Mouse (Mus musculus): ENCODE results near the gene Snx10. TPM values are rescaled to one million over a fixed set of nuclear protein-coding genes. Genes with fewer than 3 reads are reported as not detected.

Gene Snx10
- polyA plus RNA-seq, 1 experiment, result 1.1 TPM

GRCm38 (mm10) chr6:51591264-51591663 is 67.6 kb downstream of the Snx10 start:
- TF ChIP-seq FOSL1 (IDR thresholded peaks at IDR 0.05; ENCODE audit: insufficient read depth, low read length, poor library complexity, severe bottlenecking) (no peak), CTCF (IDR thresholded peaks at IDR 0.05; ENCODE audit: control insufficient read depth, insufficient read depth, insufficient read length) (no peak), MYOD1 (IDR thresholded peaks at IDR 0.05; ENCODE audit: control insufficient read depth, insufficient read length, low read depth) (no peak), USF1 (IDR thresholded peaks at IDR 0.05; ENCODE audit: low read depth) (no peak), MAX (IDR thresholded peaks at IDR 0.05) (no peak), MYOG (IDR thresholded peaks at IDR 0.05; ENCODE audit: control insufficient read depth, extremely low read depth, insufficient read length) (no peak), CEBPB (IDR thresholded peaks at IDR 0.05; ENCODE audit: low read depth) (no peak)
- H3ac ChIP-seq (ENCODE audit: control insufficient read depth, insufficient read length, low read depth), result no peak overlapping the region
- no peaks in the 10 kb centered on the region for H3K79me3 ChIP-seq (ENCODE audit: low read depth)
- H3K79me2 ChIP-seq (ENCODE audit: control insufficient read depth, insufficient read depth), result no peaks in the 10 kb centered on the region
- no peaks in the 10 kb centered on the region for H3K27me3 ChIP-seq (ENCODE audit: control insufficient read depth, insufficient read depth, insufficient read length)
- no peak overlapping the region for H3K4me3 ChIP-seq (ENCODE audit: insufficient read depth, poor library complexity, severe bottlenecking)
- H3K36me3 ChIP-seq (ENCODE audit: control insufficient read depth, insufficient read depth), result no peaks in the 10 kb centered on the region

- Histone ChIP-seq H3K79me2 (ENCODE audit: control insufficient read depth, insufficient read depth) (no peaks in the 10 kb centered on the region), H3K27me3 (ENCODE audit: control insufficient read depth, insufficient read depth, insufficient read length) (no peaks in the 10 kb centered on the region), H3K36me3 (ENCODE audit: control insufficient read depth, insufficient read depth) (no peaks in the 10 kb centered on the region), H3ac (ENCODE audit: control insufficient read depth, insufficient read length, low read depth) (no peak overlapping the region), H3K79me3 (ENCODE audit: low read depth) (no peaks in the 10 kb centered on the region), H3K4me3 (ENCODE audit: insufficient read depth, poor library complexity, severe bottlenecking) (no peak overlapping the region)
- TF ChIP-seq MYOD1 (IDR thresholded peaks at IDR 0.05; ENCODE audit: control insufficient read depth, insufficient read length, low read depth) (no peak), MAX (IDR thresholded peaks at IDR 0.05) (no peak), MYOG (IDR thresholded peaks at IDR 0.05; ENCODE audit: control insufficient read depth, extremely low read depth, insufficient read length) (no peak), CTCF (IDR thresholded peaks at IDR 0.05; ENCODE audit: control insufficient read depth, insufficient read depth, insufficient read length) (no peak), USF1 (IDR thresholded peaks at IDR 0.05; ENCODE audit: low read depth) (no peak), FOSL1 (IDR thresholded peaks at IDR 0.05; ENCODE audit: insufficient read depth, low read length, poor library complexity, severe bottlenecking) (no peak), CEBPB (IDR thresholded peaks at IDR 0.05; ENCODE audit: low read depth) (no peak)
These were observed 68.1 kb downstream of the Snx10 start for GRCm38 (mm10) chr6:51591844-51592243.

GRCm38 (mm10) chr6:51592356-51593115 is 68.8 kb downstream of the Snx10 start:
- H3K4me3 ChIP-seq (ENCODE audit: insufficient read depth, poor library complexity, severe bottlenecking), result no peak overlapping the region
- H3ac ChIP-seq (ENCODE audit: control insufficient read depth, insufficient read length, low read depth), result no peak overlapping the region
- no peaks in the 10 kb centered on the region for H3K79me2 ChIP-seq (ENCODE audit: control insufficient read depth, insufficient read depth)
- no peaks in the 10 kb centered on the region for H3K27me3 ChIP-seq (ENCODE audit: control insufficient read depth, insufficient read depth, insufficient read length)
- TF ChIP-seq CTCF (IDR thresholded peaks at IDR 0.05; ENCODE audit: control insufficient read depth, insufficient read depth, insufficient read length), result peak; percentile 98
- no peak for TF ChIP-seq MYOG (IDR thresholded peaks at IDR 0.05; ENCODE audit: control insufficient read depth, extremely low read depth, insufficient read length)
- TF ChIP-seq FOSL1 (IDR thresholded peaks at IDR 0.05; ENCODE audit: insufficient read depth, low read length, poor library complexity, severe bottlenecking), result no peak
- H3K36me3 ChIP-seq (ENCODE audit: control insufficient read depth, insufficient read depth), result no peaks in the 10 kb centered on the region
- H3K79me3 ChIP-seq (ENCODE audit: low read depth), result no peaks in the 10 kb centered on the region

GRCm38 (mm10) chr6:51593446-51594035 is 69.8 kb downstream of the Snx10 start:
- no peaks in the 10 kb centered on the region for H3K79me2 ChIP-seq (ENCODE audit: control insufficient read depth, insufficient read depth)
- no peaks in the 10 kb centered on the region for H3K79me3 ChIP-seq (ENCODE audit: low read depth)
- H3ac ChIP-seq (ENCODE audit: control insufficient read depth, insufficient read length, low read depth), result no peak overlapping the region
- TF ChIP-seq MYOD1 (IDR thresholded peaks at IDR 0.05; ENCODE audit: control insufficient read depth, insufficient read length, low read depth) (no peak), FOSL1 (IDR thresholded peaks at IDR 0.05; ENCODE audit: insufficient read depth, low read length, poor library complexity, severe bottlenecking) (no peak), USF1 (IDR thresholded peaks at IDR 0.05; ENCODE audit: low read depth) (no peak), MAX (IDR thresholded peaks at IDR 0.05) (no peak), MYOG (IDR thresholded peaks at IDR 0.05; ENCODE audit: control insufficient read depth, extremely low read depth, insufficient read length) (no peak), CEBPB (IDR thresholded peaks at IDR 0.05; ENCODE audit: low read depth) (no peak), CTCF (IDR thresholded peaks at IDR 0.05; ENCODE audit: control insufficient read depth, insufficient read depth, insufficient read length) (no peak)
- no peak overlapping the region for H3K4me3 ChIP-seq (ENCODE audit: insufficient read depth, poor library complexity, severe bottlenecking)
- no peaks in the 10 kb centered on the region for H3K27me3 ChIP-seq (ENCODE audit: control insufficient read depth, insufficient read depth, insufficient read length)
- H3K36me3 ChIP-seq (ENCODE audit: control insufficient read depth, insufficient read depth), result no peaks in the 10 kb centered on the region

GRCm38 (mm10) chr6:51594516-51594915 is 70.8 kb downstream of the Snx10 start:
- TF ChIP-seq MAX (IDR thresholded peaks at IDR 0.05), result no peak
- no peak for TF ChIP-seq CTCF (IDR thresholded peaks at IDR 0.05; ENCODE audit: control insufficient read depth, insufficient read depth, insufficient read length)
- no peak for TF ChIP-seq CEBPB (IDR thresholded peaks at IDR 0.05; ENCODE audit: low read depth)
- TF ChIP-seq FOSL1 (IDR thresholded peaks at IDR 0.05; ENCODE audit: insufficient read depth, low read length, poor library complexity, severe bottlenecking), result no peak
- TF ChIP-seq MYOG (IDR thresholded peaks at IDR 0.05; ENCODE audit: control insufficient read depth, extremely low read depth, insufficient read length), result no peak
- no peak for TF ChIP-seq USF1 (IDR thresholded peaks at IDR 0.05; ENCODE audit: low read depth)
- no peak for TF ChIP-seq MYOD1 (IDR thresholded peaks at IDR 0.05; ENCODE audit: control insufficient read depth, insufficient read length, low read depth)
- no peaks in the 10 kb centered on the region for H3K27me3 ChIP-seq (ENCODE audit: control insufficient read depth, insufficient read depth, insufficient read length)
- no peaks in the 10 kb centered on the region for H3K79me3 ChIP-seq (ENCODE audit: low read depth)
- H3K79me2 ChIP-seq (ENCODE audit: control insufficient read depth, insufficient read depth), result no peaks in the 10 kb centered on the region
- no peak overlapping the region for H3ac ChIP-seq (ENCODE audit: control insufficient read depth, insufficient read length, low read depth)
- no peak overlapping the region for H3K4me3 ChIP-seq (ENCODE audit: insufficient read depth, poor library complexity, severe bottlenecking)
- H3K36me3 ChIP-seq (ENCODE audit: control insufficient read depth, insufficient read depth), result no peaks in the 10 kb centered on the region
